Mouse (Mus musculus): ENCODE results near the gene Orc6. TPM values are rescaled to one million over a fixed set of nuclear protein-coding genes. Genes with fewer than 3 reads are reported as not detected.

Orc6 gene
- polyA plus RNA-seq, 1 experiment from 2014 or later = 39.5 TPM

DNA sequence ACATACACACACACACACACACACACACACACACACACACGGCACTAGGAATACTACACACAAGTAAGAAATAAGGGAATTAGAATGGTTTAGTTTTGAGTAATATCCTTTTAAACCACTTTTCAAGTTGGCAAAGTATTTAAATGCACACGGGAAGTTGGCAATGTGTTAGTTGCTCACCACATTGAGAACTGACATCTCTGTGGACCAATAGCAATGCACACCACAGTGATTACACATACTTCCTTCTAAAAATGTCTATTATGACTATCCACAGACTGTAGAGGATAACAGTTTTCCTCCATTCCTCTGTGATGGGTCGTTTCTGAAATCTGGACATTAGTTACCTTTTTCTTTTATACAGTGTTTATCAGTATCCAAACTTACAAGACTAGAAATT is 23.7 kb downstream of the Orc6 start:
- Histone ChIP-seq H3K4me1 (replicated peaks; ENCODE audit: control insufficient read depth, insufficient read depth) (no peaks in the 10 kb centered on the region), H3K4me2 (replicated peaks; ENCODE audit: low read depth) (no peak overlapping the region)

GRCm38 (mm10) chr8:85327036-85327435 is 27.6 kb downstream of the Orc6 start:
- DNase-seq (ENCODE audit: low spot score) = no peak
- Histone ChIP-seq H3K27me3 (ENCODE audit: control insufficient read depth, insufficient read depth, low read length) (no peaks in the 10 kb centered on the region), H3K36me3 (ENCODE audit: control insufficient read depth, insufficient read depth, low read length) (no peaks in the 10 kb centered on the region), H3K4me1 (replicated peaks; ENCODE audit: control insufficient read depth, insufficient read depth) (no peaks in the 10 kb centered on the region), H3K4me2 (replicated peaks; ENCODE audit: low read depth) (no peak overlapping the region), H3K27ac (replicated peaks) (no peak overlapping the region), H3K9ac (ENCODE audit: low read length) (no peak overlapping the region), H3K4me3 (ENCODE audit: low read depth, low read length) (no peak overlapping the region), H3K9me3 (ENCODE audit: control insufficient read depth, low read length) (no peaks in the 10 kb centered on the region)
- TF ChIP-seq CTCF (IDR thresholded peaks at IDR 0.05; ENCODE audit: low read depth) (no peak), EP300 (optimal IDR thresholded peaks at IDR 0.05) (no peak)
- ATAC-seq (ENCODE audit: low FRiP score, low TSS enrichment) = no peak
- 71% methylated on average over 9 of the region's 9 CpGs for WGBS

More for the DNA sequence above, 23.7 kb downstream of the Orc6 start:
- TF ChIP-seq CTCF (IDR thresholded peaks at IDR 0.05; ENCODE audit: low read depth) (no peak), EP300 (optimal IDR thresholded peaks at IDR 0.05) (no peak)
- WGBS = 78% methylated on average over 3 of the region's 3 CpGs
- Histone ChIP-seq H3K9ac (ENCODE audit: low read length) (no peak overlapping the region), H3K9me3 (ENCODE audit: control insufficient read depth, low read length) (no peaks in the 10 kb centered on the region), H3K4me3 (ENCODE audit: low read depth, low read length) (no peak overlapping the region), H3K27ac (replicated peaks) (no peak overlapping the region), H3K36me3 (ENCODE audit: control insufficient read depth, insufficient read depth, low read length) (no peaks in the 10 kb centered on the region), H3K27me3 (ENCODE audit: control insufficient read depth, insufficient read depth, low read length) (no peaks in the 10 kb centered on the region)
- no peak for ATAC-seq (ENCODE audit: low FRiP score, low TSS enrichment)
- DNase-seq (ENCODE audit: low spot score) = no peak

DNA sequence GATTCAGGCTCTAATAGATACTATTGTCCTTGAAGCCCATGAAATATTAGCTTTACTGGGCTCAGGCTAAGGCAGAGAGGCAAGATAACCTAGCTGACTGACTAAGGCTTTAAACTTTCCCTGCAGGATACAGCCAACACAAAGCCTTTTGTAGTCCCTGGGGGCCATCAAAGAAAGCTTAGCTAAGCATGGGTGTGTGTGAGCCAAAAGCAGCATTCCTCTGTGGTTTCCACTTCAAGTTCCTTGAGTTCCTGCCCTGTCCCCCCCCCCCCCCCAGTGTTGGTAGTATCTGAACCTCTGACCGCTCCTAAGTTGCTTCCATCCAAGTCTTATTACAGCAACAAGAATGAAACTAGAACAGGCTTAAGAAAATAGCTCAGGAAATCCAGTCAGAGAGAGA is 30.1 kb downstream of the Orc6 start:
- Histone ChIP-seq H3K4me3 (ENCODE audit: low read depth, low read length) (no peak overlapping the region), H3K27me3 (ENCODE audit: control insufficient read depth, insufficient read depth, low read length) (no peaks in the 10 kb centered on the region), H3K9ac (ENCODE audit: low read length) (no peak overlapping the region), H3K4me2 (replicated peaks; ENCODE audit: low read depth) (no peak overlapping the region), H3K4me1 (replicated peaks; ENCODE audit: control insufficient read depth, insufficient read depth) (no peaks in the 10 kb centered on the region), H3K9me3 (ENCODE audit: control insufficient read depth, low read length) (no peaks in the 10 kb centered on the region), H3K27ac (replicated peaks) (no peak overlapping the region), H3K36me3 (ENCODE audit: control insufficient read depth, insufficient read depth, low read length) (no peaks in the 10 kb centered on the region)
- no peak for DNase-seq (ENCODE audit: low spot score)
- no peak for ATAC-seq (ENCODE audit: low FRiP score, low TSS enrichment)
- 82% methylated on average over 1 of the region's 1 CpGs for WGBS
- no peak for TF ChIP-seq EP300 (optimal IDR thresholded peaks at IDR 0.05)
- TF ChIP-seq CTCF (IDR thresholded peaks at IDR 0.05; ENCODE audit: low read depth) = no peak

- TF ChIP-seq EP300 (optimal IDR thresholded peaks at IDR 0.05) (no peak), CTCF (IDR thresholded peaks at IDR 0.05; ENCODE audit: low read depth) (no peak)
- Histone ChIP-seq H3K27me3 (ENCODE audit: control insufficient read depth, insufficient read depth, low read length) (no peaks in the 10 kb centered on the region), H3K4me1 (replicated peaks; ENCODE audit: control insufficient read depth, insufficient read depth) (no peaks in the 10 kb centered on the region), H3K36me3 (ENCODE audit: control insufficient read depth, insufficient read depth, low read length) (no peaks in the 10 kb centered on the region), H3K9me3 (ENCODE audit: control insufficient read depth, low read length) (no peaks in the 10 kb centered on the region), H3K9ac (ENCODE audit: low read length) (no peak overlapping the region), H3K27ac (replicated peaks) (no peak overlapping the region), H3K4me2 (replicated peaks; ENCODE audit: low read depth) (no peak overlapping the region), H3K4me3 (ENCODE audit: low read depth, low read length) (no peak overlapping the region)
- DNase-seq (ENCODE audit: low spot score) (no peak), ATAC-seq (ENCODE audit: low FRiP score, low TSS enrichment) (no peak)
Measured at GRCm38 (mm10) chr8:85335105-85335504, 35.7 kb downstream of the Orc6 start.

GRCm38 (mm10) chr8:85336211-85336933 is 36.9 kb downstream of the Orc6 start:
- Histone ChIP-seq H3K36me3 (ENCODE audit: control insufficient read depth, insufficient read depth, low read length) (no peaks in the 10 kb centered on the region), H3K27me3 (ENCODE audit: control insufficient read depth, insufficient read depth, low read length) (no peaks in the 10 kb centered on the region), H3K4me3 (ENCODE audit: low read depth, low read length) (no peak overlapping the region), H3K4me2 (replicated peaks; ENCODE audit: low read depth) (no peak overlapping the region), H3K9me3 (ENCODE audit: control insufficient read depth, low read length) (no peaks in the 10 kb centered on the region), H3K27ac (replicated peaks) (no peak overlapping the region), H3K9ac (ENCODE audit: low read length) (no peak overlapping the region), H3K4me1 (replicated peaks; ENCODE audit: control insufficient read depth, insufficient read depth) (no peaks in the 10 kb centered on the region)
- WGBS = 70% methylated on average over 6 of the region's 6 CpGs
- TF ChIP-seq CTCF (IDR thresholded peaks at IDR 0.05; ENCODE audit: low read depth) = no peak
- no peak for TF ChIP-seq EP300 (optimal IDR thresholded peaks at IDR 0.05)
- ATAC-seq (ENCODE audit: low FRiP score, low TSS enrichment) = no peak
- DNase-seq (ENCODE audit: low spot score) = no peak

- no peaks in the 10 kb centered on the region for H3K4me1 ChIP-seq (replicated peaks; ENCODE audit: control insufficient read depth, insufficient read depth)
- ATAC-seq (ENCODE audit: low FRiP score, low TSS enrichment) (no peak), DNase-seq (ENCODE audit: low spot score) (no peak)
- H3K4me3 ChIP-seq (ENCODE audit: low read depth, low read length) = no peak overlapping the region
- H3K27me3 ChIP-seq (ENCODE audit: control insufficient read depth, insufficient read depth, low read length) = no peaks in the 10 kb centered on the region
- 50% methylated on average over 4 of the region's 4 CpGs for WGBS
- no peak overlapping the region for H3K9ac ChIP-seq (ENCODE audit: low read length)
- H3K9me3 ChIP-seq (ENCODE audit: control insufficient read depth, low read length) = no peaks in the 10 kb centered on the region
- no peak overlapping the region for H3K27ac ChIP-seq (replicated peaks)
- H3K4me2 ChIP-seq (replicated peaks; ENCODE audit: low read depth) = no peak overlapping the region
- no peaks in the 10 kb centered on the region for H3K36me3 ChIP-seq (ENCODE audit: control insufficient read depth, insufficient read depth, low read length)
- TF ChIP-seq CTCF (IDR thresholded peaks at IDR 0.05; ENCODE audit: low read depth) (no peak), EP300 (optimal IDR thresholded peaks at IDR 0.05) (no peak)
Measured at GRCm38 (mm10) chr8:85337681-85338080, 38.2 kb downstream of the Orc6 start.

All from stomach, postnatal 0 days (tissue).